Mouse (Mus musculus) forebrain, embryonic 15.5 days (tissue): Measurements from ENCODE around the gene Itgb2. TPM values are rescaled to one million over a fixed set of nuclear protein-coding genes. Genes with fewer than 3 reads are reported as not detected.

Experiments
- ATAC-seq: fragments of 200-750 bp; cut with Nextera tagmentation; replicated peaks from 2 replicates; pipeline ENCODE4 v1.8.0; 2017; ENCODE audit warnings: mild to moderate bottlenecking, moderate TSS enrichment, moderate library complexity
- H3K27ac ChIP-seq: fragments of 300-500 bp; sonication (generic); replicated peaks from 2 replicates; pipeline ENCODE4 v1.5.1; 2015; ENCODE audit warnings: mild to moderate bottlenecking, inconsistent platforms
- H3K27me3 ChIP-seq: fragments of 300-500 bp; sonication (generic); 2 replicates; pipeline ENCODE4 v1.6.1; 2015; ENCODE audit warnings: inconsistent platforms
- H3K36me3 ChIP-seq: fragments of 300-500 bp; sonication (generic); 2 replicates; pipeline ENCODE4 v1.6.1; 2015; ENCODE audit warnings: mild to moderate bottlenecking, inconsistent platforms
- H3K4me1 ChIP-seq: fragments of 300-500 bp; sonication (generic); 2 replicates; pipeline ENCODE4 v1.6.1; 2015; ENCODE audit warnings: inconsistent platforms
- H3K4me2 ChIP-seq: fragments of 300-500 bp; sonication (generic); replicated peaks from 2 replicates; pipeline ENCODE4 v1.6.1; 2015; ENCODE audit warnings: mild to moderate bottlenecking, inconsistent platforms
- H3K4me3 ChIP-seq: fragments of 300-500 bp; sonication (generic); 2 replicates; pipeline ENCODE4 v1.5.1; 2015; ENCODE audit warnings: mild to moderate bottlenecking, inconsistent platforms
- H3K9ac ChIP-seq: fragments of 300-500 bp; sonication (generic); replicated peaks from 2 replicates; pipeline ENCODE4 v1.6.1; 2015; ENCODE audit warnings: mild to moderate bottlenecking, inconsistent platforms
- H3K9me3 ChIP-seq: fragments of 300-500 bp; sonication (generic); 2 replicates; pipeline ENCODE4 v1.6.1; 2016; ENCODE audit warnings: inconsistent platforms
- WGBS: fragments of 180-500 bp; shearing (Covaris S2); methylation state at CpG from one replicate; pipeline ENCODE4 v1.1.7; 2015; ENCODE audit warnings: mixed read lengths; 5-methylcytosine and 5-hydroxymethylcytosine counted together
- polyA plus RNA-seq: library from polyadenylated mRNA; unstranded; fragments of >200 nt; fragmentation: Nextera tagmentation; extraction: Ambion mirVana; gene quantifications from 2 replicates; pipeline ENCODE4 v1.2.1, GENCODE M21; 2015

Gene Itgb2
- polyA plus RNA-seq, 1 experiment from 2014 or later = 0.87 TPM

DNA sequence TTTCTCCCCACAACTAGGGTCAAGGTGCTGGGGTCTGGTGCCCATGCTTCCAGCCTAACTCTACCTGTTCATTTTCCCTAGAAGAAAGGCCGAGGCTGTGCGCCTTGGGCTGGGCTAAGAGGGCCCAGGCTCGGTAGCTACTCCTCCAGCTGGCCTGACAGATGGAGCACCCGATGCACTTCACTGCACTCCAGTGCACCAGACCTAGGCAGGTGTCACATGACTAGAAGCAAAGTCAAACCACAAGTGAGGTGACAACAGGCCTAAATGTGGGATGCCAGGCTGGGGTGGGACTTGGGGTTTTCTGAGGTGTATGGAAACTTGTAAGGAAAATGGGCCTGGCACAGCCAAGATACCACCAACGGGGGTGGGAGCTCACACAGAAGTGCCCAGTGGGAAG lies 23.5 kb upstream of the Itgb2 start:
- Histone ChIP-seq H3K4me1 (peaks cover 2% of the 10 kb centered on the region; the same call in 1 of the 2 replicates), H3K9ac (no peak overlapping the region), H3K36me3 (peaks cover 34% of the 10 kb centered on the region; the same call in 1 of the 2 replicates), H3K27ac (no peak overlapping the region), H3K4me3 (no peak overlapping the region), H3K27me3 (no peaks in the 10 kb centered on the region), H3K9me3 (no peaks in the 10 kb centered on the region), H3K4me2 (no peak overlapping the region)
- no peak for ATAC-seq
- 80% methylated on average over 5 of the region's 5 CpGs for WGBS

DNA sequence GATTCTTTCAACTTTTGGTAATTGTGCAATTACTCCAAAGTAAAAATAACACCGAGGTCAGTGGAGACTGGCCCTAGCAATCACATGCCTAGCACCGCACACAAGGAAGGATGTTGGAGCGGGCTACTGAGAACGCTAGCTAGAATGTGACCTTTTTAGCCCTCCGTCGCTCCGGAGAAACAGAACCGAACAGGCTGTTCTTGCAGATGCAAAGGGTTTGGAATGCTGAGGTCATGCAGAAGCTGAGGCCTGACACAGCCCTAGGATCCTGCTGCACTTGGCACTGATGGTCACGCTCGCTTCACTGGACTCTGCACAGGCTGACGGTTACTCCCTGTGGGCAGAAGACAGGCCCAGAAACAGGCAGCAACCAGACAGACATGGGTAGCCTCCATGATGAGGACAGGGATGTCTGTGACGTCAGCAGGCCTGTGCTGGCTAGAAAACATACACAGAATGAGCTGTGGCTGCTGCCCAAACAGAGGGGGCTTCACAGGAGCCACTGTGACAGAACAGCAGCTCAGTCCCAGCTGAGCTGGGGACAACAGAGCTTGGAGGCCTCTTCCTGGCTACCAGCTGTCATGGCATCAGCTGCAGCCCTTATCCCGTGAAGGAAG lies 23.0 kb upstream of the Itgb2 start:
- Histone ChIP-seq H3K9ac (no peak overlapping the region), H3K27ac (no peak overlapping the region)

DNA sequence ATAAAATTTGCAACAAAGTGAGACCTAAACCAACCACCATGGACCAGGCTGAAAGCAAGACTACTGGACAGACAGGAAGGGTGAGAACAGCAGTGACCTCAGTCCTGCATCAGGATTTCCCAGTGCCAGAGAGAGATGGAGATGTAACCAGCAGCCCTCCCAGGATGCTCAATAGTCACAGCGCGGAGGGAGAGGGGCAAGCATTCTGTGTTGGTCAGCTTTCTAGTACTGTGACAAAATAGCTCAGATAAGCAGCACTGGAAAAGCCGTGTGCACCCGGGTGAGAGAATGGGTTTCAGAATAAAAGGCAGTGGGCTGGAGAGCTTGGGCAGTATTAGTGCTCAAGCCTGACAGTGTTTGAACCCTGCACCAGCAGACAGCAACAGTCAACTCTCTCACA lies 22.3 kb upstream of the Itgb2 start:
- no peaks in the 10 kb centered on the region for H3K27me3 ChIP-seq
- no peak for ATAC-seq
- 94% methylated on average over 4 of the region's 4 CpGs for WGBS
- no peak overlapping the region for H3K9ac ChIP-seq
- no peak overlapping the region for H3K27ac ChIP-seq
- H3K9me3 ChIP-seq = no peaks in the 10 kb centered on the region
- peaks cover 2% of the 10 kb centered on the region; the same call in 1 of the 2 replicates for H3K4me1 ChIP-seq
- peaks cover 40% of the 10 kb centered on the region for H3K36me3 ChIP-seq
- H3K4me2 ChIP-seq = no peak overlapping the region
- H3K4me3 ChIP-seq = no peak overlapping the region

More for the DNA sequence above, 23.0 kb upstream of the Itgb2 start:
- H3K9me3 ChIP-seq = no peaks in the 10 kb centered on the region
- no peak for ATAC-seq
- H3K36me3 ChIP-seq = peaks cover 37% of the 10 kb centered on the region; the same call in 1 of the 2 replicates
- H3K4me3 ChIP-seq = no peak overlapping the region
- no peak overlapping the region for H3K4me2 ChIP-seq
- no peaks in the 10 kb centered on the region for H3K27me3 ChIP-seq
- 93% methylated on average over 13 of the region's 13 CpGs for WGBS
- H3K4me1 ChIP-seq = peaks cover 2% of the 10 kb centered on the region; the same call in 1 of the 2 replicates

DNA sequence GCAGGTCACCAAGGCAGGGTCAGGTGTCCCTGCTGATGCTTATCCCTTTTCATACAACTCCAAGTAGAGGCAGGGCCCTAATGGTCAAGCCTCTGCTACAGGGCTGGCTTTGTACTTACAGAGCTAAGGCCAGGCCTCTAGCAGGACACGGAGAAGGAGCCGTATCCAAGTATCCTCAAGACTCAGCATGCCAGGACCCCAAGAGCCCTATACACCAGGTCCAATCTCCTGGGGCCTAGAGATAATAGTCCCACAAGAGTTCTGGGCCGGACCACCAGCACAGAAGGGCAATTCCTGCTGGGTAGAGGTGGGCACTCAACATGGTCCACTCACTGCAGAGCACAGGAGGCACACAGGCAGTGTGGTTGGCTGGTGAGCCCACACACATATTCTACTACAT lies 21.3 kb upstream of the Itgb2 start:
- peaks cover 35% of the 10 kb centered on the region for H3K36me3 ChIP-seq
- H3K4me1 ChIP-seq = peaks cover 2% of the 10 kb centered on the region; the same call in 1 of the 2 replicates
- H3K27ac ChIP-seq = no peak overlapping the region
- no peak overlapping the region for H3K9ac ChIP-seq
- H3K27me3 ChIP-seq = no peaks in the 10 kb centered on the region
- H3K4me3 ChIP-seq = no peak overlapping the region
- ATAC-seq = no peak
- H3K9me3 ChIP-seq = no peaks in the 10 kb centered on the region
- no peak overlapping the region for H3K4me2 ChIP-seq
- WGBS = 91% methylated on average over 3 of the region's 3 CpGs

DNA sequence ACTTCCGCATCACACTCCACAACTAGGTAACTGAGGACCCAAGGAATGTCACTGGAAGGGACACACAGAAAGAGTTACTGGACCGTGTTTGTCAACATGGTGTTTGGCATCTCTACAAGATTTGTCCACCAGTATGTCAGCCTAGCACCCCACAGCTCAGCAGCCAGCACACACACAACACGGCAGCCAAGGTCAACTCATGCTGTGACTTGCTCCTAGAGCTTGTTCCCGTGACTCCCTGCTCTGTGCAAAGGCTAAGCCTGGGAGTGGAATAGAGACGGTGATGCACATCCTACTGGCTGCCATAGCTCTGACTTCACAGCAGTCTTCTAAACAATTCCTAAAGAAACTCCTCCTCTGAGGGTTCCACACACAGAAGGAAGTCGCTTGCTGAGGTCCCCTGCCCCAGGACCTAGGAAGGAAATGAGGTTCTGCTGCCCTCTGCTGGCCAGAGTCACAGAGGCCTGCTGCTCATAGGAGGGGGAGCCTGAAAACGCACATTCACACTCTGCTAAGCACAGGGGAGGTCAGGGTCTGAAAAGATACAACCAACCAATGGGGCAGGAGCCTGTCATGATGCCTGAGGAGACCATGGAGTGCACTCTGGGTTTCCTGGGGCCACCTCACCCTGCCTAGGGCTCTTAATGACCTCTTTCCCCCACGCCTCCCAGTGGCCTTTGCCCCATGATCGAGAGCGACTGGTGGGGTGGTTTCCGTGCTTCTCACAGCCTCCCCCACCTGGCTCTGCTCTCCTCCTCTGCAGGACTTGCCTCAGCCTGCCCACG lies 20.5 kb upstream of the Itgb2 start:
- Histone ChIP-seq H3K4me1 (peaks cover 7% of the 10 kb centered on the region), H3K36me3 (peaks cover 34% of the 10 kb centered on the region), H3K27ac (no peak overlapping the region), H3K9me3 (no peaks in the 10 kb centered on the region), H3K4me3 (no peak overlapping the region), H3K4me2 (no peak overlapping the region), H3K9ac (no peak overlapping the region), H3K27me3 (no peaks in the 10 kb centered on the region)
- WGBS = 45% methylated on average over 12 of the region's 12 CpGs
- ATAC-seq = peak; percentile 85

DNA sequence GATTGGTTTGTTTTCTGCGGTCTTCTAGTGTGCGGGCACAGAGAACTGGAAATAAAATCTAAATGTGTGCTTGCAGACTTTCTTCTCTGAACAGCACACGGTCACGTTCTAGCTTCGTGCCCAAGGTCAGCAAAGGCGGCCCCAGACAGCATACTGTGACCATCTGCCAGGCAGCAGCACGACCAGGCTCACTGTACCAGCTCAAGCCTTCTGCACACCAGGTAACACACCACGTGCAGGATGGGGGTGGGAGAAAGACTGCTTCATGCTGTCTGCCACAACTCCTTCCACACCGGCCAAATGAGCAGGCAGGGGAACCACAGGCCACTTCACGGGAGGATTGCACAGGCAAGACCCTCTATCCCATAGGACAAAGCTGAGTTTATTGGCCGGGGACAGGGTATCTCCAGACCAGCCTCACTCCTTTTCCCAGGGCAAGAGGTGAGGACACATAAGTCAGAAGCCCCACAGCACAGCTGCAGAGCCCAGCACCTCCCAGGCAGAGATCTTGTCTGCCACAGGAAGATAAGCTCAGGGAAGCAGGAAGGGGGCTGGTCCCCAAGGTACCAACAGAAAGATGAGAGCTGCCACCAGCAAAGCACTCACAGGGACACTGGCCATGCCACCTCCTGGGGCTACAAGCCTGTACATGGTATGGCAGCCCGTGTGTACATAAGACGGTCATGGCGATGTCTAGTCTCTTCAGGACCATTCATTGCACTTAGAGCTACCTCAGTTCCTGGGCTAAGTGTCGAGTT lies 19.6 kb upstream of the Itgb2 start:
- 87% methylated on average over 15 of the region's 15 CpGs for WGBS
- Histone ChIP-seq H3K4me1 (peaks cover 13% of the 10 kb centered on the region), H3K9me3 (no peaks in the 10 kb centered on the region), H3K27ac (no peak overlapping the region), H3K36me3 (peaks cover 32% of the 10 kb centered on the region), H3K4me3 (no peak overlapping the region), H3K9ac (no peak overlapping the region), H3K27me3 (no peaks in the 10 kb centered on the region), H3K4me2 (no peak overlapping the region)
- ATAC-seq = no peak

DNA sequence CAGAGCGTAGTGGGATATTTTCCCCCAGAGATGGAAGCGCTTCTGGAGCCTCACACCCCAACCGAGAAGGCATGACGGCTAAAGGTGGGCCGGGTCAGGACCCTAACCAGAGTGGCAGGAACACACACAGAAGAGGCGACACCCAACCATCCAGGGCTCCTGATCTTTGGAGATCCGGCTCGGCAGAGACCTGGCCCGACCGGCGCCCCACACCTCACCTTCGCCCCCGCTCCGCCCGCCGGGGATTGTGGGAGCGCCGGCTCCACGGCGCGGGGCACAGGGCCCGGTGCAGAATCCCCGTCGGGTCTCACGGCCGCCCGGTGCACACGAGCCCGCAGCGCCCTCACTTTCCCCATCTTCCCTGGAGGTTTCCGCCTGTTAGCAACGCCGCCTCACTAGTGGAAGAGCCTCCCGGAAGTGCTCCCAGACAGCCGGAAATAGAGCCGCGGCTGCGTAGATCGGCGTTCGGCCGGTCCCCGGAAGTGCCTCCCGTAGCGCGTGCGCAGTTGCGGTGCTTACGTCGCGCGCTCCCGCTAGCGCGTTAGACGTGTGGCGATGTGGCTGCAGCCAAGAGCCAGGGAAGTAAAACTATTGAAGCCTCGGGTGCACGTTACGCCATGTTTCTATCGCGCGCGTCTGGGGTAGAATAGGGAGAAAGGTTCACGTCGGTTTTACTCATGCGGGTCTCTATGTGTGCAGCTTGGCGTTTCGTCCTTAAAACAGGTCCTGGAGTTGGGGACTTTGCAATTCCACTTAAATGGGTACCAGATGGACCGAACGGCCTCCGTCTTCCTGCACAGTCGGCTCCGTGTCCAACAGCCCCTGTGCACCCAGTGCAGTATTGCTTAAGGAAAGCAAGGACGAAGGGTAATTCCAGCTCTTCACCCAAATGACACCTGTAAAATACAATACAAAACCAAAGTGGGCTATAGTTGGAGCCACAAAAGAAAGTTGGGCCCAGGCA lies 14.4 kb upstream of the Itgb2 start, which contains the start of gene Fam207a:
Gene Fam207a, minus strand, starts transcription at position 401 of the 964 bp plus-strand sequence.
- peak within 1 kb of the TSS; percentile 69 for H3K4me2 ChIP-seq
- under 1% methylated on average over 75 of the region's 75 CpGs for WGBS
- H3K4me1 ChIP-seq = peaks cover 21% of the 10 kb centered on the region
- peak within 1 kb of the TSS; percentile 84 for H3K9ac ChIP-seq
- H3K36me3 ChIP-seq = peaks cover 22% of the 10 kb centered on the region
- H3K9me3 ChIP-seq = no peaks in the 10 kb centered on the region
- H3K4me3 ChIP-seq = peak within 1 kb of the TSS; percentile 73
- H3K27me3 ChIP-seq = no peaks in the 10 kb centered on the region
- H3K27ac ChIP-seq = peak within 1 kb of the TSS; percentile 80
- peak; percentile 95 for ATAC-seq

DNA sequence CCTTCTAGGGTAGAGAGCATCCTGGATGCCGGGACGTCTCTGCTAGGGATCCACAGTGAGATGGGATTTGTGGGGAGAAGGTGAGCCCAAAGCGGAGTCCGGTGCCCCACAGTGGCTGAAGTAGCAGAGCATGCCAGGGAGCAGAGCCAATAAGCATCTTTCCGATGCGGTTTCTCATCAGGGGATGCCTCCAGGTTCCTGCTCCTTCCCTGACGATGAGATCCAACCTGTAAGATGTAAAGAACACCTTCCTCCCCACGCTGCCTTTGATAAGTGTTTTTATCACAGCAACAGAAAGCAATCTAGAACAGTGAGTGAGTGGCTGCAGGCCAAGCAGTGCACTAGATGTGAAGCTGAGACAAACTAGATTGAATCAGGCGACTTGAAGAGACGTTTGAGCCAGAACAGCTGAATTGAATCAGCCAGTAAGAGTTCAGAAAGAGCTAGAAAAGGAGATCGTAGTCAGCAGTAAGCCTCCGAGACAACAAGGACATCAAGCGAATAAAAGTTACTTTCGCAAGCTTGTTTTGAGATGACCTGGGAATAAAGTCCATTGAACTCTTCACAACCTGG lies 13.6 kb upstream of the Itgb2 start:
- H3K4me2 ChIP-seq = peak overlapping the region; percentile 69
- peak overlapping the region; percentile 52 for H3K9ac ChIP-seq
- peak; percentile 5; the same call in 1 of the 2 replicates for ATAC-seq
- H3K9me3 ChIP-seq = no peaks in the 10 kb centered on the region
- peak overlapping the region; percentile 73 for H3K4me3 ChIP-seq
- H3K27me3 ChIP-seq = no peaks in the 10 kb centered on the region
- peaks cover 21% of the 10 kb centered on the region for H3K4me1 ChIP-seq
- peak overlapping the region; percentile 80 for H3K27ac ChIP-seq
- H3K36me3 ChIP-seq = peaks cover 14% of the 10 kb centered on the region
- WGBS = 40% methylated on average over 14 of the region's 14 CpGs

DNA sequence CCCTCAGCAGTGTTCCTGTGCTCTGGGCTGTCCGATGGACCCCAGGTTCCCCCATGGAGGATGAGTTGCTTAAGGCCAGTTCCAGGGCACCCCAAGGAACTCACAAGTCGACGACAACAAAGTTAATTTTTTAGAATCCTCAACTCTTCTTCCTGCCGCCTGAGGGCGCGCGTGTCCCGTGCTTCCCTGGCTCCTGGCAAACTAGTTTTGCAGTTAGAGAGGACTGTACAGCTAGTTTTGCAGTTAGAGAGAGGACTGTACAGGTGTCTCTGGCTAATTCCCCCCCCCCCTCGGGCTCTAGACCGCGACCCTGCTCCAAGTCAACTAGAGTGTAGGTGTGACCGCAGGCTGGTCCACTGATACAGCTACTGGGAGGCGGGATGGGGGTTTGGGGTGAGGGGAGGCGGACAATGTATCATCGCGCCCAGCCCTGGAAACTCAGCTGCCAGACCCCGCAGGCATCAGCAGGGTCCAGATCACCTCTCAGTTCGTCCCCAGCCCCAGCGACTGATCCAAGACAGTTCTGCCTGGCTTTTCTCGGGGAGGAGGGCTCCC lies 12.9 kb upstream of the Itgb2 start:
- no peak overlapping the region for H3K27ac ChIP-seq
- ATAC-seq = peak; percentile 27; the same call in 1 of the 2 replicates
- no peaks in the 10 kb centered on the region for H3K27me3 ChIP-seq
- no peak overlapping the region for H3K9ac ChIP-seq
- H3K9me3 ChIP-seq = no peaks in the 10 kb centered on the region
- H3K4me2 ChIP-seq = no peak overlapping the region
- 19% methylated on average over 20 of the region's 20 CpGs for WGBS
- H3K4me3 ChIP-seq = no peak overlapping the region
- peaks cover 10% of the 10 kb centered on the region for H3K36me3 ChIP-seq
- peaks cover 22% of the 10 kb centered on the region for H3K4me1 ChIP-seq

DNA sequence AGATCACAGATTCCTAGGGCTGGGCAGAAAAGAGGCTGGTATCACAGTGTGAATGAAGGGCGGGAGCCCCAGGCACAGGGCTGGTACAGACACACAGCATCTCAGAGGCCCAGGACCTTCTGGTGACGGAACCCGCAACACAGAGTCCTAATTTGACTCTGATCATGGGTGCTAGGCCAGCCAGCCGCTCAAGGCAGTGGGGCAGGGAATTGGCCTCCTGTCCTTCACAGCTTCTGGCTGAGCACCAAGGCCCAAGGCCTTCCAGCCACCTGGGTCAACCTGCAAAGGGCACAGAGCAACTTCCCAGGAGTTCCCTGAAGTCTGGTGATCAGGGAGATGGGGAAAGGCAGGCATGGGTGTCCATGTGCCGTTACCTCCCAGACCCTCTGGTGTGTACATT lies 12.3 kb upstream of the Itgb2 start:
- ATAC-seq = no peak
- H3K27me3 ChIP-seq = no peaks in the 10 kb centered on the region
- no peak overlapping the region for H3K9ac ChIP-seq
- H3K27ac ChIP-seq = no peak overlapping the region
- peaks cover 27% of the 10 kb centered on the region for H3K4me1 ChIP-seq
- no peaks in the 10 kb centered on the region for H3K9me3 ChIP-seq
- H3K4me3 ChIP-seq = no peak overlapping the region
- WGBS = 91% methylated on average over 5 of the region's 5 CpGs
- H3K36me3 ChIP-seq = peaks cover 7% of the 10 kb centered on the region
- H3K4me2 ChIP-seq = no peak overlapping the region

DNA sequence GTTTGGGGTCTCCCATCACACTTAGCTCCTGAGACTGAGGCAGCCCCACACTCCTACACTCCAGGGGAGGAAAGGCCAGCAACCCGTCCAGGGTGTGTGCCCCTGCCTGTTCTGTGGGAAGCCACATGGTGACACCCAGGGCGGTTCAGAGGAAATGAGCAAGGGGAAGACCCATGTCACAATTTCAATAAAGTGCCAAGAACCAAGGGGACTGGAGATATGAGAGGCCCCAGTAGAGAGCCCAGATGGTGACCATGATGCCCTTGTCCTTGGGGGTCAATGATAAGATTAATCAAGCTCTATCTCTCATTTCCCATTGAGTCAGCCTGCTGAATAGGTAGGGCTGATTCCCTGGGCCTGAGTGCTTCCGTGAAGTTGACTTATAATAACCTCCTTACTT lies 10.9 kb upstream of the Itgb2 start:
- H3K9me3 ChIP-seq = no peaks in the 10 kb centered on the region
- no peak overlapping the region for H3K9ac ChIP-seq
- no peak overlapping the region for H3K4me3 ChIP-seq
- H3K27me3 ChIP-seq = no peaks in the 10 kb centered on the region
- ATAC-seq = no peak
- H3K27ac ChIP-seq = no peak overlapping the region
- H3K36me3 ChIP-seq = no peaks in the 10 kb centered on the region
- WGBS = 86% methylated on average over 3 of the region's 3 CpGs
- H3K4me2 ChIP-seq = no peak overlapping the region
- H3K4me1 ChIP-seq = peaks cover 26% of the 10 kb centered on the region
